Mouse (Mus musculus): ENCODE measurements around the gene Ednrb.

DNA sequence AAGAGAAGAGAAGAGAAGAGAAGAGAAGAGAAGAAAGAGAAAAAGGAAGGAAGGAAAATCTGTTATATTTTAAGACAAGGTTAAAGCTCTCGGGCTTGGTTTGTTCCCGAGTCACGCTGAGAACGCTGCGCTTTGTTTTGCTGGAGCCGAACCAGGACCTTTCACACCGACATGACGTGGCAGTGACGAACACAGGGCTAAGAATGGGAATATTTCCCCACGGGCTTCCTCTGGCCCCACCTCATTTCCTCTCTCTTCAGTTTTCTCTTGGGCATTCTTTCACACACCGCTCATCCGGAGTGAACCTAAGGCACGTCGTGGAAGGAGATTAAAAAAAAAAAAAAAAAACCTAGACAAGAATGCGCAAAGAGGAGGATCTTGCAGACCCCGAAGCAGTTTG is 28.7 kb downstream of the Ednrb start:
- TF ChIP-seq FLI1 (IDR thresholded peaks at IDR 0.05; ENCODE audit: low read length) (no peak), GATA1 (IDR thresholded peaks at IDR 0.05; ENCODE audit: borderline replicate concordance, low read length) (no peak)

All from megakaryocyte, embryonic 14.5 days (primary cell).